Comparison of ENCODE assay signal across 12 mouse cellular contexts in the genomic region with DNA sequence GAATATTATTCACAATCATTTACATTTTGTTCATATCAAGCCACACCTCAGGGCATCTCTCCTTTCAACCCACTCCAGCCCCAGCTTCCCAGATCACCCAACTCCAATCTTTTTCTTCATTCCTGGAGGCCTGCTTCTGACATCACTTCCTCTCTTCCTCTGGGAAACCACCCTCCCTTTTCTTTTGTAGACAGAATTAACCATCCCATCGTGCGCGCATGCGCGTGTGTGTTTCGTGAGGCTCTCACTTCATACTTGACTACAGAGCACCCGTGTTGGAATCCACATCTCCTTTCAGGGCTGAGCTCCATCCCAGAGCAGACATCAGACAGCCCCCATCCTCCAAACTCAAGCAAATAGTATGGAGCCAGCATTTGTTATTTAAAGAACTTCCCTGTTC.
"Had no signal": no experiment of that assay in that cellular context is flagged by ENCODE, and none has a peak within 500 bp of the region (broad histone marks: within the 10 kb centered on the region; RNA-seq: fewer than 3 reads in every experiment).

No protein-coding gene starts in this region.

- DNase-seq: gastrocnemius, postnatal 14 days; gastrocnemius, postnatal 36 days; heart, adult 18-20 months; heart, postnatal 10 days; heart, postnatal 36 days; kidney, adult 11 months; kidney, adult 9 months; kidney, postnatal 14 days; layer of hippocampus, adult 9-11 months; layer of hippocampus, postnatal 36 days; liver; liver, embryonic 13.5 days had no signal
